Mouse (Mus musculus) kidney, adult 2 months (tissue): ENCODE measurements at regions not wholly inside any gene's neighbourhood (a gene's known extent, or its start where the extent isn't known, plus 50 kb on each side); places are given as distances from the start of the nearest gene placed in this dataset.

Experiments used
- DNase-seq: peaks from one replicate; pipeline ENCODE4 v3.0.0; 2021
- H3K27ac ChIP-seq: fragments of 200-500 bp; 2 replicates; pipeline ENCODE4 v1.5.1; 2012; ENCODE audit warnings: low read depth, low read length, control low read depth, inconsistent platforms; ENCODE audit not compliant: insufficient read depth
- H3K27me3 ChIP-seq: fragments of 200-500 bp; replicated peaks from 2 replicates; pipeline ENCODE4 v1.6.1; 2012; ENCODE audit warnings: mild to moderate bottlenecking, moderate library complexity, low read length, inconsistent platforms; ENCODE audit not compliant: control insufficient read depth, insufficient read depth
- H3K36me3 ChIP-seq: fragments of 200-500 bp; 2 replicates; pipeline ENCODE4 v1.6.1; 2012; ENCODE audit warnings: mild to moderate bottlenecking, moderate library complexity, low read length, inconsistent platforms; ENCODE audit not compliant: control insufficient read depth, insufficient read depth
- H3K4me1 ChIP-seq: fragments of 200-500 bp; 2 replicates; pipeline ENCODE4 v1.6.1; 2011; ENCODE audit warnings: low read length; ENCODE audit not compliant: control insufficient read depth, insufficient read depth
- H3K4me3 ChIP-seq: fragments of 200-500 bp; 2 replicates; pipeline ENCODE4 v1.5.1; 2011; ENCODE audit warnings: mild to moderate bottlenecking, low read depth, low read length, control low read depth; ENCODE audit not compliant: insufficient read depth
- CTCF ChIP-seq: fragments of 200-500 bp; conservative IDR thresholded peaks from 2 replicates; pipeline ENCODE4 v1.5.1; 2011; ENCODE audit warnings: low read depth, mild to moderate bottlenecking, control low read depth, low read length, moderate library complexity, mixed read lengths; ENCODE audit not compliant: insufficient read depth, insufficient read length
- POLR2A ChIP-seq: fragments of 200-500 bp; IDR thresholded peaks from one replicate; pipeline ENCODE4 v1.6.1; 2011; ENCODE audit warnings: low read depth, low read length, control low read depth
- WGBS: fragments of 180-500 bp; shearing (Covaris S2); methylation state at CpG from one replicate; pipeline ENCODE4 v1.1.7; 2018; 5-methylcytosine and 5-hydroxymethylcytosine counted together

- 96% methylated on average over 10 of the region's 10 CpGs for WGBS
- Histone ChIP-seq H3K27ac (no peak overlapping the region), H3K4me1 (no peaks in the 10 kb centered on the region), H3K27me3 (no peaks in the 10 kb centered on the region), H3K36me3 (no peaks in the 10 kb centered on the region), H3K4me3 (no peak overlapping the region)
- DNase-seq = no peak
- no peak for TF ChIP-seq POLR2A
- no peak for TF ChIP-seq CTCF
These were observed 222.2 kb downstream of the 1500009L16Rik start for GRCm38 (mm10) chr10:83944897-83945296.

DNA sequence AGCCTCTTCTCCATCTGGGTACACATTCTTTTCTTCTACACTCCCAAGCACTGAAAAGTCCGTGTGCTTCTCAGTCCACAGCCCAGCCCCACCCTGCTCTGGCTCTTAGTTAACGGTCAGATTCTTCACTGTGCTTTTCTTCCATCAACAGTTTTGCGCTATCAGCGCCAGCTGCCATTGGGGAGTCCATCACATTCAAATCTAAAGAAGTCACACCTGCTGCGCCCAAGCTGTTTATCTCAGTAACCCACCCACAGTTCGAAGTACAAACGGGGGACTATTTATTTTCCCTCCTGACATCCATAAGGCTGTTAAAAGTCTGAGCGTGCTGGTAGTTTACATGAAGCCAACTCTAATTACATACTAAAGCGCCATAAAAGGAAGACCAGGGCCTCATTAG, 222.8 kb downstream of the 1500009L16Rik start:
- no peaks in the 10 kb centered on the region for H3K4me1 ChIP-seq
- WGBS = 76% methylated on average over 9 of the region's 9 CpGs
- H3K36me3 ChIP-seq = no peaks in the 10 kb centered on the region
- H3K4me3 ChIP-seq = no peak overlapping the region
- H3K27me3 ChIP-seq = no peaks in the 10 kb centered on the region
- TF ChIP-seq CTCF (no peak), POLR2A (no peak)
- H3K27ac ChIP-seq = no peak overlapping the region
- DNase-seq = no peak

- Histone ChIP-seq H3K4me3 (no peak overlapping the region), H3K36me3 (no peaks in the 10 kb centered on the region), H3K4me1 (no peaks in the 10 kb centered on the region), H3K27ac (no peak overlapping the region), H3K27me3 (no peaks in the 10 kb centered on the region)
- DNase-seq = no peak
- WGBS = 75% methylated on average over 11 of the region's 11 CpGs
- no peak for TF ChIP-seq POLR2A
- TF ChIP-seq CTCF = no peak
These were observed 223.8 kb downstream of the 1500009L16Rik start for GRCm38 (mm10) chr10:83946186-83947176.

DNA sequence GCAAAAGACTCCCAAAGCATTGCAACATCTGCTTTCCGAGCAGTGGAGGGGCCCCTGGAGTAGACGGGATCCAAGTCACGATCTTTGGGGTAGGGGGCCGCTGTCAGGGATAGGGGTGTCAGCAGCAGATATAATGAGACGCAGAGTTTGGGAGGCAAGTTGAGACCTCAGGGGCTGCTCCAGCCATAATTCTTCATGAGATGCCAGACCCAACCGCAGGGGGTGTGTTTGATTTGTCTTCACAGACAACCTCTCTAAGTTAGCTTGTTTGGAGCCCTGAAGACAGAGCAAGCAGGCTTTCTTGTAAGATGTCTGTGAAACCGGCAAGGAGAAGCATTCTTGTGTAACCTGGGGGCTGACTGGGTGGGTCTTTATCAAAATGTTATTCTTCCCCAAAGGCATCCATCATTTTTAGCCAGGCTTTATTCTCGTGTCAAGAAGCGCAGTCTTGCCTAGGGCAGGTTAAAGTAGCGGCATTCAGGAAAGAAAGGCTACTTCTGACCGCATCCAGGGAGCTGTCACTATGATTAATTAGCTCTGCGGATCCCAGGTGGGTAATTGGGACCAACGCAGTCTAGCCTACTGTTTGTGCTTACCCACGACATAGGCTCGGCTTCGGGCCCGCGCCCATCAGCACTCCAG, 234.6 kb downstream of the 1500009L16Rik start:
- no peak for TF ChIP-seq CTCF
- no peak for TF ChIP-seq POLR2A
- no peaks in the 10 kb centered on the region for H3K36me3 ChIP-seq
- H3K27ac ChIP-seq = no peak overlapping the region
- no peak overlapping the region for H3K4me3 ChIP-seq
- 32% methylated on average over 18 of the region's 18 CpGs for WGBS
- no peaks in the 10 kb centered on the region for H3K27me3 ChIP-seq
- no peaks in the 10 kb centered on the region for H3K4me1 ChIP-seq
- no peak for DNase-seq

DNA sequence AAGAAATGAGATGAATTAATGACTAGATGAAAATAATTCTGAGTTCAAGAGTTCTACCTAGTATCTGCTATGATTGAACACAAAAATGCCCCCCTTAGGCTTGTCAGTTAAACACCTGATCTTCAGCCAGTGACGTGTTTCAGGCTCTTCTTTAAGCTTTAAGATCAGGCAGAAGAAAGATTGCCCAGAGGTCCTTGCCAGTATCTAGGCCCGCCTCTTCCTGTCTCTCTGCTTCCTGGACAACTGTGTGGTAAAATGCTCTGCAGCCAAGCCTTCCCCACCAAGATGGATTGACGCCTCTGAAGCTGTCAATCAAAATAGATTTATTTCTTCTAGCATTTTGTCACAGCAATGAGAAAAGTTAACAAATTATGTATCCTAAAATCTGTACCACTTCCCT, 235.7 kb downstream of the 1500009L16Rik start:
- TF ChIP-seq POLR2A (no peak), CTCF (no peak)
- no peak overlapping the region for H3K4me3 ChIP-seq
- H3K36me3 ChIP-seq = no peaks in the 10 kb centered on the region
- H3K27me3 ChIP-seq = no peaks in the 10 kb centered on the region
- no peak for DNase-seq
- WGBS = 86% methylated on average over 3 of the region's 3 CpGs
- no peak overlapping the region for H3K27ac ChIP-seq
- no peaks in the 10 kb centered on the region for H3K4me1 ChIP-seq

DNA sequence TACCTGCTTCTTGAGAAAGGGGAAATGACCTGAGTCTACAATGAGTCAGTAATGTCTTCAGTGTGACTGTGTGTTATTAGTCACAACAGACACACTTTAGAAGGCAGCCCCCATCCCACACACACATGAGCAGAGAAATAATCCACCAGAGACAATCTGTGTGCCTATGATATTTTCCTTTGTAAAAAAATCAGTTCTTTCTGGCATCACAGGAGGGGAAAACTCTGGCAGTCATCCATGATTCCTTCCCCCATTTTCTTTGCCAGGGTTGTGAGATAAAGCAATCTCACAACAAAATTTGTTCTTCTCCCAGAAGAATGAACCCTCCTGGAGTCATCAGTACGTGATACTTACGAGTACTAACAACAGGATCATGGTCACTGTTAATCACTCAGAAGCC, 236.2 kb downstream of the 1500009L16Rik start:
- Histone ChIP-seq H3K36me3 (no peaks in the 10 kb centered on the region), H3K4me1 (no peaks in the 10 kb centered on the region), H3K4me3 (no peak overlapping the region), H3K27ac (no peak overlapping the region), H3K27me3 (no peaks in the 10 kb centered on the region)
- WGBS = 94% methylated on average over 2 of the region's 2 CpGs
- no peak for TF ChIP-seq CTCF
- no peak for TF ChIP-seq POLR2A
- no peak for DNase-seq

GRCm38 (mm10) chr10:83963232-83963760, 240.6 kb downstream of the 1500009L16Rik start:
- Histone ChIP-seq H3K4me1 (no peaks in the 10 kb centered on the region), H3K27ac (no peak overlapping the region), H3K36me3 (no peaks in the 10 kb centered on the region), H3K4me3 (no peak overlapping the region), H3K27me3 (no peaks in the 10 kb centered on the region)
- DNase-seq = no peak
- 77% methylated on average over 12 of the region's 12 CpGs for WGBS
- TF ChIP-seq CTCF (no peak), POLR2A (no peak)
